Mouse (Mus musculus) cortical plate, adult 2 months (tissue): ENCODE data around the gene 1700123O20Rik.

ENCODE experiments used
- CTCF ChIP-seq: fragments of 200-500 bp; IDR thresholded peaks from 2 replicates; pipeline ENCODE4 v1.5.1; 2011; ENCODE audit warnings: mild to moderate bottlenecking, control low read depth, low read length; ENCODE audit not compliant: insufficient read depth; ENCODE audit errors: extremely low read depth
- POLR2A ChIP-seq: fragments of 200-500 bp; IDR thresholded peaks from 2 replicates; pipeline ENCODE4 v1.6.1; 2011; ENCODE audit warnings: mild to moderate bottlenecking, low read length, control low read depth; ENCODE audit not compliant: insufficient read depth; ENCODE audit errors: extremely low read depth

- TF ChIP-seq CTCF (no peak), POLR2A (no peak)
Observed at GRCm38 (mm10) chr14:54674317-54674716, 11.7 kb upstream of the 1700123O20Rik start.
